Mouse (Mus musculus) B cell, adult (primary cell): Measurements from ENCODE around the gene Amot. TPM values are rescaled to one million over a fixed set of nuclear protein-coding genes. Genes with fewer than 3 reads are reported as not detected.

Experiments
- total RNA-seq: library from RNA; stranded (reverse); gene quantifications from 4 replicates; pipeline ENCODE4 v1.2.4, GENCODE M21; 2023; ENCODE audit not compliant: inconsistent age

Gene Amot
- total RNA-seq: 0.39 to 1.2 TPM (median 0.93 TPM) in 4 replicates

DNA sequence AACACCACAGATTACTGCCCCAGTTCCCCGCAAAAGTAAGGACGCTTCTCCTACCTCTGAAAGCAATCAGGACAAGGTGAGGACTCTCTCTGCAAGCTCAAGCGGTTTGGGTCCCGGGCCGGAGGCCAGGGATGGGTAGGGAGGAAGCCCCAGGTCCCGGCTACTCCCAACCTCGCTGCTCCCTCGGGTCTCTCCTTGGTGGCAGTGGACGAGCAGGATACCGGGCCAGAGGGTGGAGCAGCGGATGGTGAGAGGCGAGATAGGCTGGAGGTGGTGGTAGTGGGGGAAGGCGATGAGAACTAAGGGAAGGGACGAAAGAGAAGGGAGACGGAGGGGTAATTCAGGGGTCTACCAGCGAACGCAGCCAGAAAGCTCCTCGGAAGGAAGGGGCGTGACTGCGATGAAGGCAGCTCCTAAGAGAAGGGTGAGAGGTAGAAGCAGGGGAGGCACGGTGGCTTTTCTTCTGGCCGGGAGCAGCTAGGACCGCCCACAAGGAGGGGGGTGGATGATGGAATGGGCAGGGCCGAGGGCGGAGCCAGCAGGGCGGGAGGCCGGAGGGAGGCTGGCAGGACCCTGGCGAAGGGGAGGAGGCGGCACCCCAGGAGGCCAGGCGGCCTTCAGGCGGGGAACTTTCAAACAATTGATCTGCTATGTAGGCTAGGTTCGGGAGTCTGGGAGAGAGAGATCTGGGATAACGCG is at the start of gene Amot:
Amot (minus strand) TSS at position 465 of the 699 bp plus-strand sequence.

Other genes with a start within 250 kb of the Amot start
- gene Lhfpl1, start 156.1 kb downstream of the Amot start, total RNA-seq: not detected in 4 replicates